Mouse (Mus musculus): Measurements from ENCODE around the gene Tma7. TPM values are rescaled to one million over a fixed set of nuclear protein-coding genes. Genes with fewer than 3 reads are reported as not detected.
A peak's percentile ranks its signal among the peaks of the same experiment; 100 is the strongest.

Gene Tma7
- polyA plus RNA-seq, 1 experiment from 2014 or later, result 505 TPM

DNA sequence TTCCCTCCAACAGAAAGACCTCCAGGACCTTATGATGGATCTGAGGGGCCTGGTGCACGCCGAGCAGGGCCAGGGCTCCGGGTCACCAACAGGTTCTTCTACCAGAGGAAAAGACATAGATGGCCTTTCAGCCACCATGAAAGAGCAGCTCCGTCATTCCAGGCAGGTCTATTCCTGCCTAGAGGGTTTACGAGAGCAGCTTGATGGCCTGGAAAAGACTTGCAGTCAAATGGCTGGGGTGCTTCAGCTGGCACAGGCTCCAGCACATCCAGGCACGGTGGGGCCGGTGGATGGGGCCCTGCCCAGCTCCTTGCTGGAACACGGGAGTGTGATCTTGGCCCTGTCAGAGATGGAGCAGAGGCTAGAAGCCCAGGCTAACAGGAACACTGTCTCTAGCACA lies 9.4 kb upstream of the Tma7 start:
- no peaks in the 10 kb centered on the region for H3K36me3 ChIP-seq (ENCODE audit: control insufficient read depth, insufficient read depth)
- no peak overlapping the region for H3K4me2 ChIP-seq (ENCODE audit: low read length)
- no peaks in the 10 kb centered on the region for H3K9me3 ChIP-seq (ENCODE audit: control insufficient read depth, low read length)
- WGBS, result 95% methylated on average over 8 of the region's 8 CpGs
- H3K27ac ChIP-seq (ENCODE audit: low read length), result no peak overlapping the region
- no peak for ATAC-seq
- peaks cover 24% of the 10 kb centered on the region for H3K4me1 ChIP-seq (replicated peaks; ENCODE audit: control insufficient read depth, insufficient read depth, low read length)
- H3K4me3 ChIP-seq (replicated peaks; ENCODE audit: low read length), result no peak overlapping the region
- H3K27me3 ChIP-seq (replicated peaks; ENCODE audit: control insufficient read depth, insufficient read depth, low read length), result no peaks in the 10 kb centered on the region
- H3K9ac ChIP-seq (replicated peaks; ENCODE audit: low read depth, low read length), result no peak overlapping the region

DNA sequence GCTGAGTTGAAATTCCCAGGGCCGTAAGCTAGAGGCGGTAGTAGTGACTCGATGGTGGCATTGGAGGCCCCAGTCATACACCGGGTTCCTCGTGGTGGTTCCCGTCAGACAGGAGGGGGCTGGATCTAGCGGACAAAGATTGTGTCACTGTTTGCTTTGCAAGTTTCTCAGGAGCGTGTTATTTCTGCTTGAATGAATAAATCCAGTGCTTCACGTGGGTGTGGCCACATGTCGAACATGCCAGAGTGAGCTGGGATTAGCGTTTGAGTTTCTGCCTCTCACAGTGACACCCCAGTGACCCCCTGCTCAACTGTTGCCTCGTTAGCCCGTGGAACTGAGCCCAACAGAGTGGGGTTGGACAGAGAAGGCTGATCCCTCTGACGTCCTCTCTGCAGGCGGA lies 8.1 kb upstream of the Tma7 start:
- no peak overlapping the region for H3K4me2 ChIP-seq (ENCODE audit: low read length)
- 11% methylated on average over 15 of the region's 15 CpGs for WGBS
- H3K36me3 ChIP-seq (ENCODE audit: control insufficient read depth, insufficient read depth), result no peaks in the 10 kb centered on the region
- ATAC-seq, result no peak
- no peak overlapping the region for H3K4me3 ChIP-seq (replicated peaks; ENCODE audit: low read length)
- H3K9me3 ChIP-seq (ENCODE audit: control insufficient read depth, low read length), result no peaks in the 10 kb centered on the region
- H3K27me3 ChIP-seq (replicated peaks; ENCODE audit: control insufficient read depth, insufficient read depth, low read length), result no peaks in the 10 kb centered on the region
- peaks cover 19% of the 10 kb centered on the region for H3K4me1 ChIP-seq (replicated peaks; ENCODE audit: control insufficient read depth, insufficient read depth, low read length)
- H3K27ac ChIP-seq (ENCODE audit: low read length), result no peak overlapping the region
- no peak overlapping the region for H3K9ac ChIP-seq (replicated peaks; ENCODE audit: low read depth, low read length)

- no peak overlapping the region for H3K27ac ChIP-seq (ENCODE audit: low read length)
- peaks cover 12% of the 10 kb centered on the region for H3K4me1 ChIP-seq (replicated peaks; ENCODE audit: control insufficient read depth, insufficient read depth, low read length)
- no peaks in the 10 kb centered on the region for H3K36me3 ChIP-seq (ENCODE audit: control insufficient read depth, insufficient read depth)
- 0 out of 2 replicates have a peak overlapping the region, but pooled peaks have one; percentile 4 for H3K9ac ChIP-seq (replicated peaks; ENCODE audit: low read depth, low read length)
- no peaks in the 10 kb centered on the region for H3K9me3 ChIP-seq (ENCODE audit: control insufficient read depth, low read length)
- WGBS, result 4% methylated on average over 5 of the region's 5 CpGs
- H3K4me3 ChIP-seq (replicated peaks; ENCODE audit: low read length), result no peak overlapping the region
- peak; percentile 22; the same call in 1 of the 2 replicates for ATAC-seq
- H3K4me2 ChIP-seq (ENCODE audit: low read length), result no peak overlapping the region
- H3K27me3 ChIP-seq (replicated peaks; ENCODE audit: control insufficient read depth, insufficient read depth, low read length), result no peaks in the 10 kb centered on the region
These were observed 5.6 kb upstream of the Tma7 start for GRCm38 (mm10) chr9:109087987-109088386.

GRCm38 (mm10) chr9:109084922-109085321 lies 2.5 kb upstream of the Tma7 start:
- no peak overlapping the region for H3K4me3 ChIP-seq (replicated peaks; ENCODE audit: low read length)
- WGBS, result 10% methylated on average over 2 of the region's 2 CpGs
- ATAC-seq, result no peak

GRCm38 (mm10) chr9:109081749-109082123 lies 651 bp downstream of the Tma7 start:
- peak; percentile 19 for ATAC-seq
- Histone ChIP-seq H3K36me3 (ENCODE audit: control insufficient read depth, insufficient read depth) (peaks cover 4% of the 10 kb centered on the region; the same call in 1 of the 2 replicates), H3K9me3 (ENCODE audit: control insufficient read depth, low read length) (no peaks in the 10 kb centered on the region), H3K27me3 (replicated peaks; ENCODE audit: control insufficient read depth, insufficient read depth, low read length) (no peaks in the 10 kb centered on the region), H3K27ac (ENCODE audit: low read length) (peak overlapping the region; percentile 72; the same call in 1 of the 2 replicates), H3K4me2 (ENCODE audit: low read length) (peak overlapping the region; percentile 86), H3K4me3 (replicated peaks; ENCODE audit: low read length) (peak overlapping the region; percentile 75), H3K9ac (replicated peaks; ENCODE audit: low read depth, low read length) (peak overlapping the region; percentile 79), H3K4me1 (replicated peaks; ENCODE audit: control insufficient read depth, insufficient read depth, low read length) (peaks cover 20% of the 10 kb centered on the region)
- WGBS, result 5% methylated on average over 11 of the region's 11 CpGs

More at GRCm38 (mm10) chr9:109084922-109085321, 2.5 kb upstream of the Tma7 start:
- Histone ChIP-seq H3K27ac (ENCODE audit: low read length) (no peak overlapping the region), H3K9me3 (ENCODE audit: control insufficient read depth, low read length) (no peaks in the 10 kb centered on the region), H3K9ac (replicated peaks; ENCODE audit: low read depth, low read length) (no peak overlapping the region), H3K27me3 (replicated peaks; ENCODE audit: control insufficient read depth, insufficient read depth, low read length) (no peaks in the 10 kb centered on the region), H3K4me1 (replicated peaks; ENCODE audit: control insufficient read depth, insufficient read depth, low read length) (peaks cover 26% of the 10 kb centered on the region), H3K4me2 (ENCODE audit: low read length) (no peak overlapping the region), H3K36me3 (ENCODE audit: control insufficient read depth, insufficient read depth) (no peaks in the 10 kb centered on the region; the same call in 1 of the 2 replicates)

DNA sequence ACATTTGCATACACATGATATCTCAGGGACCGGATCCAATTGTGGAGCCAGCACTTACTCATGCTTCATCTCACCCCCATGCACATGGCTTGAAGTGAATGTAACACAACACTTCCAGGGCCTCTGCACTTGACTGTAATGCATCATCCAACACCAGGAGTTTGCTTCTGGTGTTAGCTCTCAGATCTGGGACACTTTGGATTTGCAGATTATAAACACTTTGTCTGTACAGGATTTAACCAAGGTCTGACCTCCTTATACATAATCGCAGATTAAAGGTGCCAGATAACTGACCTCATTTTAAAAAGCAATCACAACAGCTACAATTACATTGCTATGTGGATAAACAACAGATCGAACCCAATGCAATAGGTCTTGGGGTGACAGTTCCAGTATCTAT lies 1.9 kb downstream of the Tma7 start:
- Histone ChIP-seq H3K9me3 (ENCODE audit: control insufficient read depth, low read length) (no peaks in the 10 kb centered on the region), H3K27me3 (replicated peaks; ENCODE audit: control insufficient read depth, insufficient read depth, low read length) (no peaks in the 10 kb centered on the region), H3K4me1 (replicated peaks; ENCODE audit: control insufficient read depth, insufficient read depth, low read length) (peaks cover 20% of the 10 kb centered on the region), H3K9ac (replicated peaks; ENCODE audit: low read depth, low read length) (no peak overlapping the region), H3K27ac (ENCODE audit: low read length) (no peak overlapping the region), H3K36me3 (ENCODE audit: control insufficient read depth, insufficient read depth) (peaks cover 4% of the 10 kb centered on the region; the same call in 1 of the 2 replicates), H3K4me3 (replicated peaks; ENCODE audit: low read length) (no peak overlapping the region), H3K4me2 (ENCODE audit: low read length) (no peak overlapping the region)
- no peak for ATAC-seq
- WGBS, result 94% methylated on average over 3 of the region's 3 CpGs

- H3K4me3 ChIP-seq (replicated peaks; ENCODE audit: low read length), result peak within 1 kb of the TSS; percentile 94
- peak within 1 kb of the TSS; percentile 92 for H3K9ac ChIP-seq (replicated peaks; ENCODE audit: low read depth, low read length)
- H3K27ac ChIP-seq (ENCODE audit: low read length), result peak within 1 kb of the TSS; percentile 75
- H3K27me3 ChIP-seq (replicated peaks; ENCODE audit: control insufficient read depth, insufficient read depth, low read length), result no peaks in the 10 kb centered on the region
- peaks cover 12% of the 10 kb centered on the region for H3K36me3 ChIP-seq (ENCODE audit: control insufficient read depth, insufficient read depth)
- peak; percentile 100 for ATAC-seq
- no peaks in the 10 kb centered on the region for H3K9me3 ChIP-seq (ENCODE audit: control insufficient read depth, low read length)
- WGBS, result under 1% methylated on average over 57 of the region's 57 CpGs
- peaks cover 24% of the 10 kb centered on the region for H3K4me1 ChIP-seq (replicated peaks; ENCODE audit: control insufficient read depth, insufficient read depth, low read length)
- peak within 1 kb of the TSS; percentile 98 for H3K4me2 ChIP-seq (ENCODE audit: low read length)
These were observed 8.5 kb downstream of the Tma7 start, which contains the start of gene Atrip for GRCm38 (mm10) chr9:109073661-109074573. Gene Atrip, minus strand, starts transcription at chr9:109074124.

DNA sequence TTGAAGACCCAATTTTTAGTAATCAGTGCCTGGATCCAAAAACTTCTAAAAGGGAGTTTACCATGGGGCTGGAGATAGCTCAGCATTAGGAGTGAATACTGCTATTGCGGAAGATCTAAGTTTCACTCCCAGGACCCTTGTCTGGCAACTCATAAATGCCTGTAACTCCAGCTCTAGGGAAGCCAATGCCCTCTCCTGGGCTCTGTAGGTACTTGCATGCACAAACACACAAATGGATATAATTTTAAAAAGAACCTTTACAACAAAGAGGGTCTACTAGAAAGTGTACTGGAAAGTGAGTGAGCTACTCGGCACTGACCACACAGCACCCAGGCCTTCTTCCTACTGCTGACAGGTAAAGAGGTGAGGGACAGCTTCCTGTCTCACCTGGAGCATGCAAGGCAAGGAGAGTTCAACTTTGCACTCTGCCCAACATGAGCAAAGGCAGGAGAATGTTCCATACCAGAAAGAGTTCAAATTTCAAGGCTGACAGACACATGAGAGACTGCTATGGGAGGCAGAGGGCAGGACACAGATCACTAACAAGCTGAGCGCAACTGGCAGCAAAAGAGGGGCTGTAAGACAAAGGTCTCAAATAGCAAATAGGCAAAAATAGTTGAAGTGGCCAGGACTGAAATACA lies 14.2 kb downstream of the Tma7 start:
- WGBS, result 95% methylated on average over 3 of the region's 3 CpGs
- Histone ChIP-seq H3K9ac (replicated peaks; ENCODE audit: low read depth, low read length) (no peak overlapping the region), H3K4me1 (replicated peaks; ENCODE audit: control insufficient read depth, insufficient read depth, low read length) (peaks cover 13% of the 10 kb centered on the region), H3K9me3 (ENCODE audit: control insufficient read depth, low read length) (no peaks in the 10 kb centered on the region), H3K4me3 (replicated peaks; ENCODE audit: low read length) (no peak overlapping the region), H3K4me2 (ENCODE audit: low read length) (no peak overlapping the region), H3K27me3 (replicated peaks; ENCODE audit: control insufficient read depth, insufficient read depth, low read length) (no peaks in the 10 kb centered on the region), H3K36me3 (ENCODE audit: control insufficient read depth, insufficient read depth) (peaks cover 51% of the 10 kb centered on the region), H3K27ac (ENCODE audit: low read length) (no peak overlapping the region)
- no peak for ATAC-seq

GRCm38 (mm10) chr9:109060898-109061295 lies 21.5 kb downstream of the Tma7 start:
- Histone ChIP-seq H3K36me3 (ENCODE audit: control insufficient read depth, insufficient read depth) (peaks cover 38% of the 10 kb centered on the region), H3K4me2 (ENCODE audit: low read length) (no peak overlapping the region), H3K27ac (ENCODE audit: low read length) (no peak overlapping the region), H3K4me1 (replicated peaks; ENCODE audit: control insufficient read depth, insufficient read depth, low read length) (peaks cover 11% of the 10 kb centered on the region), H3K9ac (replicated peaks; ENCODE audit: low read depth, low read length) (no peak overlapping the region), H3K4me3 (replicated peaks; ENCODE audit: low read length) (no peak overlapping the region), H3K9me3 (ENCODE audit: control insufficient read depth, low read length) (no peaks in the 10 kb centered on the region), H3K27me3 (replicated peaks; ENCODE audit: control insufficient read depth, insufficient read depth, low read length) (no peaks in the 10 kb centered on the region)
- 88% methylated on average over 5 of the region's 5 CpGs for WGBS
- no peak for ATAC-seq
